ENCODE assay signal across 21 mouse cellular contexts in the genomic region with DNA sequence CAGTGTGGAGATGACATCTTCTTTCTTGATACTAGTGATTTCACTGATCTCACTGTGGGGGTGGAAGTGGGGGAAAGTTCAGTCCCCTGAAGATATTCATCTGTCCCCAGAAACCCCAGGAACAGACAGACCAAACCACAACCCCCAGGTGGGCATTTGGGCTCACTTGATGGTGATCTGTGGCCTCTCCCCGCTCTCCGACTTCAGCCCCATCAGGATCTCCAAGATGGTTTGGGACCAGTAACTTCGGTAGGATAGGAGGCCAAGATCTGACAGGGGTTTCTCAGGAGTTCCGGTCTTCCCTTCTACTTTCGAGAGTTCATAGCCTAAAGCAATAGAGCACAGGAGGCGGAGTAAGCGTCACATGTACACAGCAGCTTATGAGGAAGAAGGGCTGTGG. TPM values are rescaled to one million over a fixed set of nuclear protein-coding genes. Genes with fewer than 3 reads are reported as not detected.
DNase-seq lines count a peak whose midpoint lies in the region; ATAC-seq and TF ChIP-seq lines count a peak whose summit lies in the region.
"Had no signal": no experiment of that assay in that cellular context is flagged by ENCODE, and none has a peak within 500 bp of the region (broad histone marks: within the 10 kb centered on the region; RNA-seq: fewer than 3 reads in every experiment).

No protein-coding gene starts in this region.

- no peak for ATAC-seq in cerebellum, adult (ENCODE audit: insufficient number of reproducible peaks, low FRiP score, low TSS enrichment)
- no peak for ATAC-seq in hindbrain, embryonic 11.5 days (ENCODE audit: low FRiP score)
- ATAC-seq in limb, embryonic 12.5 days (ENCODE audit: insufficient number of reproducible peaks, insufficient read depth, low FRiP score, low TSS enrichment, low read depth): no peak
- ATAC-seq: intestine, embryonic 16.5 days had no signal

- no peak overlapping the region for H3K4me2 ChIP-seq in hindbrain, embryonic 11.5 days (replicated peaks; ENCODE audit: low read depth, low read length)
- H3K4me2 ChIP-seq in limb, embryonic 12.5 days: no peak overlapping the region

- 0 out of 2 replicates have a peak overlapping the region, but pooled peaks have one; percentile 8 for H3K9ac ChIP-seq in hindbrain, embryonic 11.5 days (ENCODE audit: low read depth, low read length)
- H3K9ac ChIP-seq in limb, embryonic 12.5 days (replicated peaks): no peak overlapping the region

- no peaks in the 10 kb centered on the region for H3K27me3 ChIP-seq in hindbrain, embryonic 11.5 days (ENCODE audit: control insufficient read depth, insufficient read depth, low read length)
- no peaks in the 10 kb centered on the region for H3K27me3 ChIP-seq in hindbrain, embryonic 10.5 days (ENCODE audit: insufficient read depth, poor library complexity, severe bottlenecking)
- H3K27me3 ChIP-seq in E14TG2a.4 (ENCODE audit: insufficient read depth, low read length): peaks cover 4% of the 10 kb centered on the region; the same call in 1 of the 2 replicates
- no peaks in the 10 kb centered on the region for H3K27me3 ChIP-seq in limb, embryonic 12.5 days
- H3K27me3 ChIP-seq: midbrain, embryonic 12.5 days had no signal

- peak; percentile 29 for DNase-seq in cerebellum, adult 9-10 months
- no peak for DNase-seq in hindbrain, embryonic 11.5 days (ENCODE audit: low spot score)
- no peak for DNase-seq in hindbrain, embryonic 10.5 days (ENCODE audit: low spot score)
- no peak for DNase-seq in urinary bladder, adult 18-20 months (ENCODE audit: low spot score in 2 of 2)
- DNase-seq in adrenal gland, adult 2 months: no peak
- DNase-seq: heart, postnatal 14 days; kidney, postnatal 36 days; lung, postnatal 14 days; retina, postnatal 1 day; spleen, adult 18-20 months; thymus, postnatal 36 days had no signal

- TF ChIP-seq CTCF in E14TG2a.4 (conservative IDR thresholded peaks at IDR 0.05; ENCODE audit: low read length): no peak

- H3K4me3 ChIP-seq in hindbrain, embryonic 11.5 days (ENCODE audit: low read depth, low read length): no peak overlapping the region
- no peak overlapping the region for H3K4me3 ChIP-seq in hindbrain, embryonic 10.5 days
- H3K4me3 ChIP-seq in E14TG2a.4 (replicated peaks; ENCODE audit: low read length): 0 out of 2 replicates have a peak overlapping the region, but pooled peaks have one; percentile 95
- H3K4me3 ChIP-seq in limb, embryonic 12.5 days (replicated peaks): peak overlapping the region; percentile 97; the same call in 1 of the 2 replicates

- WGBS in hindbrain, embryonic 11.5 days: 89% methylated on average over 7 of the region's 7 CpGs
- WGBS in hindbrain, embryonic 10.5 days: 91% methylated on average over 7 of the region's 7 CpGs
- 84% methylated on average over 7 of the region's 7 CpGs for WGBS in limb, embryonic 12.5 days

- H3K4me1 ChIP-seq in hindbrain, embryonic 11.5 days (replicated peaks; ENCODE audit: control insufficient read depth, insufficient read depth, low read length): no peaks in the 10 kb centered on the region; the same call in none of the 2 replicates
- peaks cover 30% of the 10 kb centered on the region for H3K4me1 ChIP-seq in hindbrain, embryonic 10.5 days (replicated peaks)
- H3K4me1 ChIP-seq in E14TG2a.4 (replicated peaks; ENCODE audit: low read depth, low read length): peaks cover 56% of the 10 kb centered on the region
- peaks cover 17% of the 10 kb centered on the region for H3K4me1 ChIP-seq in limb, embryonic 12.5 days (replicated peaks)

- H3K36me3 ChIP-seq in hindbrain, embryonic 11.5 days (ENCODE audit: control insufficient read depth, insufficient read depth, low read length): peaks cover 9% of the 10 kb centered on the region
- peaks cover 60% of the 10 kb centered on the region for H3K36me3 ChIP-seq in hindbrain, embryonic 10.5 days
- H3K36me3 ChIP-seq in E14TG2a.4 (ENCODE audit: insufficient read depth, low read length): peaks cover 63% of the 10 kb centered on the region
- peaks cover 58% of the 10 kb centered on the region for H3K36me3 ChIP-seq in limb, embryonic 12.5 days

- no peaks in the 10 kb centered on the region for H3K9me3 ChIP-seq in hindbrain, embryonic 11.5 days (ENCODE audit: control insufficient read depth, low read length)
- no peaks in the 10 kb centered on the region for H3K9me3 ChIP-seq in hindbrain, embryonic 10.5 days
- H3K9me3 ChIP-seq in E14TG2a.4 (ENCODE audit: low read length): no peaks in the 10 kb centered on the region
- no peaks in the 10 kb centered on the region for H3K9me3 ChIP-seq in limb, embryonic 12.5 days
- H3K9me3 ChIP-seq: midbrain, embryonic 12.5 days had no signal

- no peak overlapping the region for H3K27ac ChIP-seq in hindbrain, embryonic 11.5 days (ENCODE audit: low read depth, low read length)
- H3K27ac ChIP-seq in hindbrain, embryonic 10.5 days: no peak overlapping the region
- no peak overlapping the region for H3K27ac ChIP-seq in limb, embryonic 12.5 days
- H3K27ac ChIP-seq: midbrain, embryonic 12.5 days; stomach, postnatal 0 days had no signal

RNA-seq across cellular contexts. Expression of gene Rnaseh2c, which starts 2.0 kb away (rescaled TPM):
- 143 and 148 TPM in 2 replicates for polyA plus RNA-seq in hindbrain, embryonic 11.5 days (2014; fragmentation: Nextera tagmentation; extraction: Ambion mirVana)
- 177 and 187 TPM in 2 replicates for polyA plus RNA-seq in hindbrain, embryonic 10.5 days (2016; fragmentation: Nextera tagmentation; extraction: Ambion mirVana)
- 171 and 193 TPM in 2 replicates for polyA plus RNA-seq in limb, embryonic 12.5 days (2016; fragmentation: Nextera tagmentation; extraction: Ambion mirVana)
- 100 to 1,000 TPM; 109 to 147 TPM for total RNA-seq in adrenal gland, adult 2 months (2021)
- polyA plus RNA-seq in adrenal gland, adult 2 months (2012; rRNA removed): 97.9 and 99.7 TPM in 2 replicates

RNA-seq across cellular contexts. Expression of gene Kat5, which starts 6.4 kb away (rescaled TPM):
- 36.9 and 39.3 TPM in 2 replicates for polyA plus RNA-seq in hindbrain, embryonic 11.5 days (2014; fragmentation: Nextera tagmentation; extraction: Ambion mirVana)
- 58.9 and 69.2 TPM in 2 replicates for polyA plus RNA-seq in hindbrain, embryonic 10.5 days (2016; fragmentation: Nextera tagmentation; extraction: Ambion mirVana)
- 56.3 and 60.1 TPM in 2 replicates for polyA plus RNA-seq in limb, embryonic 12.5 days (2016; fragmentation: Nextera tagmentation; extraction: Ambion mirVana)
- 10 to 100 TPM; 75.5 to 76.9 TPM for total RNA-seq in adrenal gland, adult 2 months (2021)
- polyA plus RNA-seq in adrenal gland, adult 2 months (2012; rRNA removed): 43.8 and 54.1 TPM in 2 replicates

RNA-seq across cellular contexts. Expression of gene Rela, which starts 33.6 kb away (rescaled TPM):
- 27.2 and 29.6 TPM in 2 replicates for polyA plus RNA-seq in hindbrain, embryonic 11.5 days (2014; fragmentation: Nextera tagmentation; extraction: Ambion mirVana)
- polyA plus RNA-seq in hindbrain, embryonic 10.5 days (2016; fragmentation: Nextera tagmentation; extraction: Ambion mirVana): 27.8 and 36.0 TPM in 2 replicates
- 44.7 and 45.9 TPM in 2 replicates for polyA plus RNA-seq in limb, embryonic 12.5 days (2016; fragmentation: Nextera tagmentation; extraction: Ambion mirVana)
- 100 to 1,000 TPM in 1 of 2 experiments, 10 to 100 TPM in 1; 89.8 to 149 TPM for total RNA-seq in adrenal gland, adult 2 months (2021)
- polyA plus RNA-seq in adrenal gland, adult 2 months (2012; rRNA removed): 163 and 221 TPM in 2 replicates

RNA-seq across cellular contexts. Expression of gene Ap5b1, which starts 35.8 kb away (rescaled TPM):
- 1.4 and 1.5 TPM in 2 replicates for polyA plus RNA-seq in hindbrain, embryonic 11.5 days (2014; fragmentation: Nextera tagmentation; extraction: Ambion mirVana)
- 1.6 and 2.6 TPM in 2 replicates for polyA plus RNA-seq in hindbrain, embryonic 10.5 days (2016; fragmentation: Nextera tagmentation; extraction: Ambion mirVana)
- 1.8 TPM in 2 replicates for polyA plus RNA-seq in limb, embryonic 12.5 days (2016; fragmentation: Nextera tagmentation; extraction: Ambion mirVana)
- total RNA-seq in adrenal gland, adult 2 months (2021): 1 to 10 TPM; 8.4 to 9.4 TPM
- 12.8 and 16.8 TPM in 2 replicates for polyA plus RNA-seq in adrenal gland, adult 2 months (2012; rRNA removed)

RNA-seq across cellular contexts. Expression of gene Ovol1, which starts 43.2 kb away (rescaled TPM):
- polyA plus RNA-seq in hindbrain, embryonic 11.5 days (2014; fragmentation: Nextera tagmentation; extraction: Ambion mirVana): 0.40 and 0.52 TPM in 2 replicates
- 0.39 and 0.77 TPM in 2 replicates for polyA plus RNA-seq in hindbrain, embryonic 10.5 days (2016; fragmentation: Nextera tagmentation; extraction: Ambion mirVana)
- polyA plus RNA-seq in limb, embryonic 12.5 days (2016; fragmentation: Nextera tagmentation; extraction: Ambion mirVana): 1.2 TPM in 2 replicates
- total RNA-seq in adrenal gland, adult 2 months (2021): not detected
- not detected in 2 replicates for polyA plus RNA-seq in adrenal gland, adult 2 months (2012; rRNA removed)
- total RNA-seq: adrenal gland, adult 18-20 months; gastrocnemius, postnatal 4 days; heart, postnatal 14 days; layer of hippocampus, postnatal 14 days had no signal
- polyA plus RNA-seq: neural tube, embryonic 14.5 days had no signal

Comparison
In these comparisons a context has a peak if more than half of its experiments do, and no peak if none do; other contexts are left out.
1. H3K4me3 ChIP-seq: peak in E14TG2a.4 (single experiment) and limb, embryonic 12.5 days (single experiment); none in hindbrain, embryonic 11.5 days (single experiment) and hindbrain, embryonic 10.5 days (single experiment).